Mouse (Mus musculus): ENCODE results near the gene Col19a1.

GRCm38 (mm10) chr1:24336051-24336450 lies 251.2 kb downstream of the Col19a1 start:
- TF ChIP-seq CTCF (IDR thresholded peaks at IDR 0.05; ENCODE audit: borderline replicate concordance, control insufficient read depth, extremely low read depth, insufficient read depth, low read length, poor library complexity) = no peak
- no peak for TF ChIP-seq POLR2A (IDR thresholded peaks at IDR 0.05; ENCODE audit: control insufficient read depth, extremely low read depth, insufficient read depth, low read length, poor library complexity)

Measured in thymus, adult 2 months (tissue).